Mouse (Mus musculus) thymus, adult 2 months (tissue): ENCODE results near the gene Fam90a1b. TPM values are rescaled to one million over a fixed set of nuclear protein-coding genes. Genes with fewer than 3 reads are reported as not detected.

ENCODE experiments used
- DNase-seq: peaks from one replicate; pipeline ENCODE4 v3.0.0; 2021
- H3K27ac ChIP-seq: fragments of 200-500 bp; 2 replicates; pipeline ENCODE4 v1.5.1; 2012; ENCODE audit warnings: low read length, control low read depth; ENCODE audit not compliant: control insufficient read depth, insufficient read depth
- H3K27me3 ChIP-seq: fragments of 200-500 bp; 2 replicates; pipeline ENCODE4 v1.6.1; 2012; ENCODE audit warnings: mild to moderate bottlenecking, low read length, moderate library complexity, mixed read lengths; ENCODE audit not compliant: control insufficient read depth, insufficient read depth
- H3K36me3 ChIP-seq: fragments of 200-500 bp; 2 replicates; pipeline ENCODE4 v1.6.1; 2012; ENCODE audit warnings: mild to moderate bottlenecking, low read length, moderate library complexity; ENCODE audit not compliant: control insufficient read depth, insufficient read depth
- H3K4me1 ChIP-seq: fragments of 200-500 bp; replicated peaks from 2 replicates; pipeline ENCODE4 v1.6.1; 2012; ENCODE audit warnings: low read length; ENCODE audit not compliant: control insufficient read depth, insufficient read depth
- H3K4me3 ChIP-seq: fragments of 200-500 bp; 2 replicates; pipeline ENCODE4 v1.5.1; 2012; ENCODE audit warnings: mild to moderate bottlenecking, low read length, control low read depth, moderate library complexity; ENCODE audit not compliant: control insufficient read depth, insufficient read depth
- CTCF ChIP-seq: fragments of 200-500 bp; IDR thresholded peaks from 2 replicates; pipeline ENCODE4 v1.5.1; 2012; ENCODE audit warnings: mild to moderate bottlenecking, control low read depth, low read length, moderate library complexity, borderline replicate concordance; ENCODE audit not compliant: control insufficient read depth, poor library complexity, insufficient read depth; ENCODE audit errors: extremely low read depth
- POLR2A ChIP-seq: fragments of 200-500 bp; IDR thresholded peaks from 2 replicates; pipeline ENCODE4 v1.6.1; 2012; ENCODE audit warnings: mild to moderate bottlenecking, low read length, control low read depth, moderate library complexity; ENCODE audit not compliant: control insufficient read depth, poor library complexity, insufficient read depth; ENCODE audit errors: extremely low read depth
- WGBS: fragments of 180-500 bp; shearing (Covaris S2); methylation state at CpG from one replicate; pipeline ENCODE4 v1.1.7; 2018; 5-methylcytosine and 5-hydroxymethylcytosine counted together
- polyA plus RNA-seq: library from polyadenylated mRNA; depleted of rRNA; stranded (reverse); fragments of >200 nt; gene quantifications from 2 replicates; pipeline ENCODE4 v1.2.3, GENCODE M21; 2012; rRNA removed

The Fam90a1b gene
- polyA plus RNA-seq, 1 experiment, result 0.03 TPM

DNA sequence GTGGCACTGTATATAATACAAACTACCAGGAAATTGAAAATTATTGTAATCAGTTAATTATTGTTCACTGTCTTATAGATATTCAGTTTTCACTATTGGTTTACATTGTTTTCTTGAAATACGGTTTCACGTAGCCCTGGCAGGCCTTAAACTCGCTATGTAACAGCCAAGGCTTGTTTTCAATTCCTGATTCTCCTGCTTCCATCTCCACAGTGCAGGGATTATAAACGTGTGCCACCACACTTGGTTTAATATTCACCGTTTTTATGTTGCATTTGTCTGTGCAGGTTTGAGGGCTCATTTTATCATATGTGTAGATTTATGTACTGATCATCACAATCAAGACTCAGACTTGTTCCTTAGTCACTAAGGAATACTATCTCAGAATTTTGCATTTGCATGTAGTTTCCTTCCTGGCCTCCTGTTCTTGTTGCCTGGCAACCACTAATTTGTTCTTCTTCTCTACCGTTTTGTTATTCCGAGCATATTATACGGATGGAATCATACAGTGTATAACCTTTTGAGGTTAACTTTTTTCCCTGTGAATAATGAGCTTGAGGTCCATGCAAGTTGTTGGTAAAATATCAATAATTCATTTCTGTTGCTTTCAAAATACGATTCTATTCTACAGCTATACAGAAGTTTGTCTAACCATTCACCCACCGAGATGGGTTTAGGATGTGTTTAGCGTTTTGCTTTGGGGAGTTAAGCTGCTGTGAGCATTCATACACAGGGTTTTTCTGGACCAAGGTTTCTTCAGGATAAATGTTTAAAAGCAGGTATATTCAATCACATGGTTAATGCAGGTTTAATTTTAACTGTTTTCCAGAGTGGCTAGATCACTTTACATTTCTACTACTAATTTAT, 45.3 kb downstream of the Fam90a1b start:
- H3K27ac ChIP-seq, result no peak overlapping the region

More for the DNA sequence above, 45.3 kb downstream of the Fam90a1b start:
- 87% methylated on average over 11 of the region's 11 CpGs for WGBS
- Histone ChIP-seq H3K4me1 (no peaks in the 10 kb centered on the region), H3K4me3 (no peak overlapping the region), H3K36me3 (no peaks in the 10 kb centered on the region), H3K27me3 (no peaks in the 10 kb centered on the region)
- DNase-seq, result no peak
- TF ChIP-seq POLR2A (no peak), CTCF (no peak)

Other genes with a start within 250 kb of the Fam90a1b start
- gene Zfx, start 243.1 kb downstream of the Fam90a1b start, polyA plus RNA-seq, result 11.5 and 14.9 TPM in 2 replicates
- 68.9 and 83.3 TPM in 2 replicates for gene Eif2s3x, start 153.9 kb downstream of the Fam90a1b start, polyA plus RNA-seq
- 19.2 and 22.2 TPM in 2 replicates for gene Klhl15, start 132.2 kb downstream of the Fam90a1b start, polyA plus RNA-seq
- 6.9 TPM in 2 replicates for gene Apoo, start 340 bp upstream of the Fam90a1b start, polyA plus RNA-seq
- gene Maged1, start 175.4 kb upstream of the Fam90a1b start, polyA plus RNA-seq, result 49.2 and 66.1 TPM in 2 replicates